Mouse (Mus musculus): ENCODE data around the gene Cyp4x1.

DNA sequence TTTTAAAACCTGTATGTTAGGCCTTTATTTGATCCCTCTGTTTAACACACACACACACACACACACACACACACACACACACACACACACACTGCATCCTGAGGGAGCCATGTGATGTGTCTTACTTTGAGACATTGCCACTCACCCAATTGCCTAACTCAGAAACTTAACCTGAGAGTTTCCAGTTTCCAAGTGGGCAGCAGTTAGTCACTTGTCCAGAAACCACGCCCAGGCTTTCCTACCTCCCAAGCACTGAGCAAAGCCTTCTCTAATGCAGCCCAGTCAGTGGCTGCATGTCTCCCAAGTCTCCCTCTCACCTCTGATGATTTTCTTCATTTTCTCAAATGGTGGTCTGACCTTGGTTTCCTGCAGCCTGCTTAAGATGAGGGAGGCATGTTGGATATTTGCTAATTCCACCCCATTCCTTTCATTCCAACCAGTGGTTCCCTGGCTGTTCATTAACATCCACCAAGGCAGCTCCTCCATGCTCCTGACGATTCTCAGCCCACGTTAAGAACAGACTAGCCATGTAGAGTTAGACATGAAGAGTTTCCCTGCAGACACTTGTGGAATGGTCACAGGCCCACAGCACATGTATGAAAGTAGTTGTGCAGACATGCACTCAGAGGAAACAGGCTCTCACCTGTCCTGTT is 47.2 kb downstream of the Cyp4x1 start:
- TF ChIP-seq CTCF (IDR thresholded peaks at IDR 0.05; ENCODE audit: borderline replicate concordance, extremely low read depth, insufficient read depth, insufficient read length) (no peak), POLR2A (IDR thresholded peaks at IDR 0.05; ENCODE audit: borderline replicate concordance, extremely low read depth, insufficient read depth, insufficient read length, poor library complexity, severe bottlenecking) (no peak)

All from brain, embryonic 14.5 days (tissue).